Mouse (Mus musculus): ENCODE measurements around the gene Olfr550.

- TF ChIP-seq GATA1 (IDR thresholded peaks at IDR 0.05; ENCODE audit: low read length) = no peak
- no peak for TF ChIP-seq TAL1 (IDR thresholded peaks at IDR 0.05; ENCODE audit: low read length)
These were observed 4.8 kb downstream of the Olfr550 start for GRCm38 (mm10) chr7:102575998-102576397.
